Mouse (Mus musculus) embryonic stem cell, embryonic (primary cell): ENCODE data around the gene Mfsd4a.

Source experiments
- CTCF ChIA-PET, 4 experiments: fragments of 300-600 bp in 2 of 4; fragments of 350-600 bp in 2 of 4; sonication (Branson Sonifier 250); formaldehyde crosslinking; loops; one replicate each; lab custom pipeline; 2022; ENCODE audit warnings: inconsistent platforms in 2 of 4; lab: Charles Lee
- POLR2A ChIA-PET, 4 experiments: fragments of 300-600 bp in 2 of 4; fragments of 350-600 bp in 2 of 4; sonication (Branson Sonifier 250); formaldehyde crosslinking; loops; one replicate each; lab custom pipeline; 2022; ENCODE audit warnings: antibody characterized with exemption in 4 of 4, inconsistent platforms in 1 of 4; lab: Charles Lee

Gene Mfsd4a

DNA sequence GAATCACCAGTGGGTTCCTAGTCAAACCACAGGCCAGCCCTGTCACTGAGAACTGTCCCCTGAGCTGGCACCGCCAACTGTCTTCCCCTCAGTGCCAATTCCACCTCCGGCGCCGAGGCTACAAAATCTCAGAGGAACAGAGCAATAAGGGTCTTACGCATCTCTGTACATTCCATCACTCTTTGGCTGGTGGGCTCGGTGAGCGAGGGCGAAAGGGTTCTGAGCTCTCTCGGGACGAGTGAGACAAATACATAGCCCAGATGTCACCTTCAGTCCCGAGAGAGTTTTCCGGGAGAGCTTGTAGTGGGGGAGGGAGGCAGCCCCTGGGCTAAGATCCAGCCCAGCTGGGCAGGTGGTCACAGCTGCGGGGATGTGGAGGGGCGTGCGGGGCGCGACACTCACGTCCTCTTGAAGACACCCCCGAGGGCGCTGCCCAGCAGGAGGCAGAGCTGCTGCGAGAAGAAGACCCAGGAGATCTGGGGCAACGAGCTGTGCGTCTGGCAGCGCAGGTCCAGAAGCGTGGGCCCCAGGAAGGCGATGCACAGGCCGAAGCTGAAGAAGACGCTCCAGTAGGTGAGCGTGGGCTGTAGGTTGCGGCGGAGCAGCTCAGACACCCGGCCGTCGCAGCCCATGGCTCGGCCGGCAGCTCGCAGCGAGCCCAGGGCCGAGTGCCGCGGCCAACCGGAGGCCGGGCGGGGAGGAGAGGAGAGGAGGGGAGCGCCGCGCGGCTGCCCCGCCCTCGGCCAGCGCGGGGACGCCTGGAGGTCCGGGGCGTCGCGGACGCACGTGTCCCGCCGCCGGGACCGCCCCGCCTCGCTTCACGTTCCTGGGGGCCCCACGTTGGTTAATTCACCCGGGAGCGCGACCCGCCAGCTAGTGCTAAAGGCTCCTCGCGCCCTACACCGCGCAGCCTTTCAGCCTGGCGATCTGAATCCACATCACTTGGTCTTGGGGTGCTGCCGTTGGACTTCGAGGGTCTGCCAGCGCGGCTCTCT lies at the start of gene Mfsd4a:
Mfsd4a (minus strand) TSS at position 802 of the 995 bp plus-strand sequence.
- ChIA-PET CTCF (interaction anchor here (0.5 to 1.3 kb wide), 15 partner anchors 18 to 323 kb away, joined by 3 to 11 read pairs (median 3); no protein-coding TSS in a partner anchor), POLR2A (interaction anchor here in 3 of 4 experiments (0.5 to 2.1 kb wide), 14 partner anchors 11 to 540 kb away, joined by 3 to 7 read pairs (median 4); partner anchors contain the start of genes Elk4 (in 2 of the 3) and Fam72a (in 1 of the 3))

- ChIA-PET POLR2A (no interaction called here), CTCF (interaction anchor here (0.5 to 10.2 kb wide), 17 partner anchors 33 to 404 kb away, joined by 3 to 119 read pairs (median 3); no protein-coding TSS in a partner anchor)
Measured at GRCm38 (mm10) chr1:132116606-132117005, 48.7 kb upstream of the Mfsd4a start.

DNA sequence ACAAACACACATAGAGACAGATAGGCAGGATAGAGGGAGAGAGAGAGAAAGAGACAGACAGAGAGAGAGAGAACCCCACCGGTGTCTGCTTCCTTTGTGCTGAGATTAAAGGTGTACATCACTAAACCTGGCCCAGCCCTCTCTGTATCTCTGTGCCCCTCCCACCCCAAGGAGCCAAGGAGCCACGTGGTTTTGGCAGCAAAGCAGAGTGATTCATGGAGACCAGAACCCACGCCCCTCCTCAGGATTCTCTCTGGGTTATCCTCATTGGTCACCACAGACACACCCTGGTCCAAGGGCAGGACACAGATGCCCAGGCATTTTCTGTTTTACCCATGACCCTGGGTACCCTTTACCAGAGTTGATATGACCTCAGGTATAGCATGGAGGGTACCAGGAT lies 45.2 kb upstream of the Mfsd4a start:
- CTCF ChIA-PET: interaction anchor here in 1 of 4 experiments (10.2 kb wide), 1 partner anchor 42 kb away, joined by 119 read pairs; no protein-coding TSS in a partner anchor
- POLR2A ChIA-PET: no interaction called here

GRCm38 (mm10) chr1:132112426-132112825 lies 44.6 kb upstream of the Mfsd4a start:
- ChIA-PET CTCF (interaction anchor here in 1 of 4 experiments (0.6 kb wide), 1 partner anchor 9 kb away, joined by 11 read pairs; no protein-coding TSS in a partner anchor), POLR2A (no interaction called here)

- POLR2A ChIA-PET: interaction anchor here in 2 of 4 experiments (0.6 to 2.0 kb wide), 7 partner anchors 18 to 584 kb away, joined by 4 to 10 read pairs (median 5); partner anchors contain the start of genes Elk4 (in 1 of the 2) and Srgap2 (in 1 of the 2)
- CTCF ChIA-PET: interaction anchor here in 3 of 4 experiments (0.8 to 2.0 kb wide), 4 partner anchors 10 to 128 kb away, joined by 3 to 4 read pairs (median 4); no protein-coding TSS in a partner anchor
Measured at GRCm38 (mm10) chr1:132111411-132111810, 43.5 kb upstream of the Mfsd4a start.

DNA sequence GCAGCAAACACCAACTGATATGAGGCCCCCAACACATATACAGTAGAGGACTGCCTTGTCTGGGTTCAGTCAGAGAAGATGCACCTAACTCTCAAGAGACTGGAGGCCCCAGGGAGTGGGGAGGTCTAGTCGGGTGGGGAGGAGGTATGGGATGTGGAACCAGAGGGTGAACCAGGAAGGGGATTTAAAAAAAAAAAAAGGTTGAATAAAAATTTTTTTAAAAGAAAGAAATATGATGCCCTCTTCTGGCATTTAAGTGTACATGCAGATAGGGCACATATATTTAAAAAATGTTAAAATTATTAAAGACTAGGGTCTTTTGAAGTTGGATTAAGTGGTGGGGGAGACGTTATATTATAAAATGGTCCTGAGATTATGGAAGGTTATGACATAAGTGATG lies 41.5 kb upstream of the Mfsd4a start:
- POLR2A ChIA-PET: interaction anchor here in 2 of 4 experiments (1.0 to 1.2 kb wide), 2 partner anchors 10 to 102 kb away, joined by 3 to 4 read pairs; partner anchors contain the start of gene Elk4 (in 1 of the 2)
- CTCF ChIA-PET: interaction anchor here in 1 of 4 experiments (1.4 kb wide), 1 partner anchor 11 kb away, joined by 3 read pairs; no protein-coding TSS in a partner anchor

GRCm38 (mm10) chr1:132104353-132104752 lies 36.5 kb upstream of the Mfsd4a start:
- ChIA-PET POLR2A (interaction anchor here in 3 of 4 experiments (0.6 to 1.7 kb wide), 9 partner anchors 16 to 159 kb away, joined by 3 to 4 read pairs (median 3); partner anchors contain the start of gene Elk4 (in 3 of the 3)), CTCF (no interaction called here)

- CTCF ChIA-PET: interaction anchor here in 1 of 4 experiments (0.7 kb wide), 1 partner anchor 56 kb away, joined by 4 read pairs; no protein-coding TSS in a partner anchor
Measured at GRCm38 (mm10) chr1:132101953-132102697, 34.3 kb upstream of the Mfsd4a start.

DNA sequence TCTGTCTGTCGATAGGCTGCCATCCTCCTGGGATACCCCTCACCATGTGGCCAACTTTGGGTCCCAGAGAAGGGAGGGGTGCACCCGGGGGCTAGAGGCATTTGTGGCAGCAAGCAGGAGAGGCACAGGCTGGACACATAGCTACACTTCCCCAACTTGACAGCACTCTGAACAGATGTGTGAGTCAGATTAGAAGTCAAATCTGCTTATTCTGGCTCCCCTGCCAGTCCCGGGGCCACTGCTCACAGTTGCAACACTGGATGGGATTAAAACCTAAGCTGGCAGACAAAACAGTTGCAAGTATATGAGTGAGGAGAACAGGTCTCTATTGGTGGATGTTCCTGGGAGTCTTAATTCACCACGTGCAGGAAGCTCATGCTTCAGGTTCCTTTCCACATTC lies 31.9 kb upstream of the Mfsd4a start:
- ChIA-PET POLR2A (interaction anchor here in 1 of 4 experiments (1.1 to 1.5 kb wide), 2 partner anchors 50 to 91 kb away, joined by 4 to 5 read pairs; no protein-coding TSS in a partner anchor), CTCF (interaction anchor here in 2 of 4 experiments (0.8 to 1.1 kb wide), 2 partner anchors 56 to 118 kb away, joined by 3 read pairs; no protein-coding TSS in a partner anchor)

More at GRCm38 (mm10) chr1:132101953-132102697, 34.3 kb upstream of the Mfsd4a start:
- POLR2A ChIA-PET: interaction anchor here in 3 of 4 experiments (0.6 to 1.3 kb wide), 3 partner anchors 13 to 1476 kb away, joined by 3 to 4 read pairs (median 3); no protein-coding TSS in a partner anchor

DNA sequence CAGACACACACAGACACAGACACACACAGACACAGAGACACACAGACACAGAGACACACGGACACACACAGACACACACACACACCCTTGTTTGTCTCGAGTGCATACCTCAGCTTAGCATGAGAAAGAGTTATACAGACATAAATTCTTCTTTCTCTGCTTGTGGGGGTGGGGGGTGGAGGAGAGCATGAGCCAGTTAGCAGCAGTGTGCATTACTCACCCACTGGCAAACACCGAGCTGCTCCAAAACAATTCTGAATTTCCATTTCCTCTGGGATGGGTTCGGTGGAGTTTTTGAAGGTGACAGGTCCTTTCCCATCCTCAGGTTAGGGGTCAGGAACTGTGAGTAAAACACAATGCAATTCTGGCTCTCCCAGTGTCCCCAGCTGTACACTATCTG lies 31.2 kb upstream of the Mfsd4a start:
- POLR2A ChIA-PET: interaction anchor here in 1 of 4 experiments (1.5 kb wide), 1 partner anchor 90 kb away, joined by 5 read pairs; no protein-coding TSS in a partner anchor
- CTCF ChIA-PET: interaction anchor here (0.6 to 0.8 kb wide), 6 partner anchors 22 to 190 kb away, joined by 3 to 13 read pairs (median 3); no protein-coding TSS in a partner anchor

- ChIA-PET POLR2A (no interaction called here), CTCF (no interaction called here)
Measured at GRCm38 (mm10) chr1:132098076-132098475, 30.2 kb upstream of the Mfsd4a start.

- ChIA-PET CTCF (interaction anchor here in 1 of 4 experiments (0.6 kb wide), 1 partner anchor 101 kb away, joined by 4 read pairs; no protein-coding TSS in a partner anchor), POLR2A (no interaction called here)
Measured at GRCm38 (mm10) chr1:132095356-132096004, 27.6 kb upstream of the Mfsd4a start.

DNA sequence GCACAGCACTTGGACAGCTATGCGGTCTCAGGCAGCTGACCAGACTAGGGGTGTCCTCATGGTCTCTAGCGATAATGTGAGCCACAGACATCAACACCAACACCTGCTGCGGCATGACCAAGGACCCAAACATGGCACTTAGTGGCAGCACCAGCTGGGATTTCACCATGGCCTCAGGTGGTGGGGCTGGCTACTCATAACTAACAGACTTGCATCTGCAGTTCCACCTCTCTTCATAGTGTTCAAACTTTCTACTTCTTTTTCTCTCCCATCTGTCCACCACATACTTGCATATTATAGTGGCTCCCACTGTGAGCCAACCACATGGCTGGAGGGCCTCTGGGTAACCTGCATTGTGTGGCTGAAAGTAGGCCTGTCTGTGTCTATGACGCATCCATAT lies 25.4 kb upstream of the Mfsd4a start:
- POLR2A ChIA-PET: interaction anchor here in 1 of 4 experiments (0.7 to 1.8 kb wide), 2 partner anchors 13 to 210 kb away, joined by 3 to 4 read pairs; no protein-coding TSS in a partner anchor
- CTCF ChIA-PET: interaction anchor here in 1 of 4 experiments (0.6 kb wide), 1 partner anchor 933 kb away, joined by 8 read pairs; no protein-coding TSS in a partner anchor

GRCm38 (mm10) chr1:132090266-132090665 lies 22.4 kb upstream of the Mfsd4a start:
- POLR2A ChIA-PET: interaction anchor here in 1 of 4 experiments (0.5 kb wide), 1 partner anchor 62 kb away, joined by 3 read pairs; no protein-coding TSS in a partner anchor
- CTCF ChIA-PET: no interaction called here

DNA sequence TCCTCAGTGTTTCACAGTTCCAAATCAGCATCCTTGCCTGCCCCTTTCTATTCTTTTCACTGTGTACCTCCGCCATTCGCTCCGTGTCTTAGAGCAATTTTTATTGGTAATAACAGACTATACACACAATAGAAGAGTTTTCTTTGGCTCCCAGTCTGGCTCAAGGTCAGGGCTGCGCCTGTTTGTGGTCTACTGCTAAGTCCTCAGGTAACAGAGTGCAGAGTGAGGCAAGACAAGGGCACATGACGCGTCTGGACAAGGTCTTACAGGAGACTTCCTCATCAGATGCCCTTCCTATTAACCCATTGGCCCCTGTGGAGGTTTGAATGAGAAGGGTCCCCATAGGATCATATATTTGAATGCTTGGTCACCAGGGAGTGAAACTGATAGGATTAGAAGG lies 21.9 kb upstream of the Mfsd4a start:
- ChIA-PET POLR2A (no interaction called here), CTCF (interaction anchor here in 1 of 4 experiments (0.6 kb wide), 1 partner anchor 255 kb away, joined by 6 read pairs; no protein-coding TSS in a partner anchor)

DNA sequence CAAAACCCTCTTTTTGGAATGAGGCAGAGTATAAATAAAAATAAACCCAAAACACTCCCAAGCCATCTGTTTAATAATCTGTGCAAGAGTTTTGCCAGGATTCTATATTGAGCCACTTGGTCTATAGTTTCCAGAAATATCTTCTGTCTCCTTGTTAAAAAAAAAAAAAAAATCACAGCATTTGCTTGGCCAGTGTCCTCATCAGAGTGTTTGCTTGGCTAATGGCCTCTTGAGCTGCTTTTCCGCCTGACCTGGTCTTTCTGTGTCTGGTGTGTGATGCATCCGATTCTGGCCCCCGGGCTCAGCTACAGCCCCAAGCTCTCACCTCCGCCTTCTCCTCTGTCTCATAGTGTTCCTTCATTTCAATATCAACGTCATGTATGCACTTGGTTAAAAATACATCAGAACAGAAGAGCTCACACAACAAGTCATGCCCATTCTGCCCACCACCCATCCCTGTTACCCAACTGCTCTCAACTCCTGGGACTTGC lies 20.4 kb upstream of the Mfsd4a start:
- POLR2A ChIA-PET: interaction anchor here in 2 of 4 experiments (0.6 to 1.5 kb wide), 5 partner anchors 16 to 94 kb away, joined by 3 to 6 read pairs (median 3); no protein-coding TSS in a partner anchor
- CTCF ChIA-PET: interaction anchor here in 1 of 4 experiments (0.7 kb wide), 1 partner anchor 195 kb away, joined by 4 read pairs; no protein-coding TSS in a partner anchor
